Mouse (Mus musculus) ES-Bruce4 (cell line): ENCODE data around the gene Nell2.

Experiments used
- CTCF ChIP-seq: IDR thresholded peaks from one replicate; pipeline ENCODE4 v1.8.1; 2011; ENCODE audit warnings: low read depth, low read length
- EP300 ChIP-seq: IDR thresholded peaks from 2 replicates; pipeline ENCODE4 v1.6.1; 2011; ENCODE audit warnings: low read depth, low read length; ENCODE audit not compliant: insufficient read depth

- TF ChIP-seq EP300 = no peak
- no peak for TF ChIP-seq CTCF
These were observed 10.2 kb downstream of the Nell2 start for GRCm38 (mm10) chr15:95518204-95518603.
